Mouse (Mus musculus): ENCODE results near the gene Mmp24. TPM values are rescaled to one million over a fixed set of nuclear protein-coding genes. Genes with fewer than 3 reads are reported as not detected.

Gene Mmp24
- polyA plus RNA-seq, 1 experiment from 2014 or later = 4.9 TPM

GRCm38 (mm10) chr2:155778004-155778403 lies 2.9 kb downstream of the Mmp24 start:
- peaks cover 44% of the 10 kb centered on the region for H3K27me3 ChIP-seq
- no peak overlapping the region for H3K9ac ChIP-seq (replicated peaks)
- WGBS = 75% methylated on average over 6 of the region's 6 CpGs
- H3K27ac ChIP-seq (replicated peaks) = no peak overlapping the region
- peaks cover 14% of the 10 kb centered on the region for H3K4me1 ChIP-seq
- H3K4me3 ChIP-seq = no peak overlapping the region
- no peak overlapping the region for H3K4me2 ChIP-seq (replicated peaks)
- no peaks in the 10 kb centered on the region for H3K9me3 ChIP-seq
- no peaks in the 10 kb centered on the region for H3K36me3 ChIP-seq
- no peak for ATAC-seq (ENCODE audit: low FRiP score, low read depth)

DNA sequence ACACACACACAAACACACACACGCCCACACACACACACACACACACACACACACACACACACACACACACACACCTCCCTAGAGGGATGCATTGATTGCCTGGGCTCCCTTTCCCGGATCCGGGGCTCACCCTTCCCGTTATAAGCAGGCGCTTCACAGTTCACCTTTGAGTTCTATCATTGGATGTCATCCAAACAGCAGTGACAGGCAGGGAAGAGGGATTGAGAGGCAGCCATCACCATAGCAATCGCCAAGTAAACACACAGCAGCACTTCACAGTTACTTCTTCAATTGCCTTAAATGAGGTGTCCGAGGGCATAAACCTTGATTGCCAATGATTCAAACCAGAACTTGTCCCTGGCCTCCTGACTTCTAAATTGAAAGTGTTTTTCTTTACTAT lies 3.9 kb downstream of the Mmp24 start:
- Histone ChIP-seq H3K4me3 (no peak overlapping the region), H3K4me2 (replicated peaks) (no peak overlapping the region), H3K27me3 (peaks cover 33% of the 10 kb centered on the region), H3K9ac (replicated peaks) (no peak overlapping the region), H3K27ac (replicated peaks) (no peak overlapping the region), H3K4me1 (peaks cover 14% of the 10 kb centered on the region), H3K9me3 (no peaks in the 10 kb centered on the region), H3K36me3 (no peaks in the 10 kb centered on the region)
- ATAC-seq (ENCODE audit: low FRiP score, low read depth) = no peak
- WGBS = 71% methylated on average over 6 of the region's 7 CpGs

- ATAC-seq (ENCODE audit: low FRiP score, low read depth) = no peak
- peaks cover 14% of the 10 kb centered on the region for H3K4me1 ChIP-seq
- no peak overlapping the region for H3K4me2 ChIP-seq (replicated peaks)
- no peak overlapping the region for H3K4me3 ChIP-seq
- peaks cover 29% of the 10 kb centered on the region for H3K27me3 ChIP-seq
- H3K9ac ChIP-seq (replicated peaks) = no peak overlapping the region
- H3K9me3 ChIP-seq = no peaks in the 10 kb centered on the region
- H3K36me3 ChIP-seq = no peaks in the 10 kb centered on the region
- H3K27ac ChIP-seq (replicated peaks) = no peak overlapping the region
- 90% methylated on average over 3 of the region's 3 CpGs for WGBS
These were observed 4.4 kb downstream of the Mmp24 start for GRCm38 (mm10) chr2:155779506-155779905.

DNA sequence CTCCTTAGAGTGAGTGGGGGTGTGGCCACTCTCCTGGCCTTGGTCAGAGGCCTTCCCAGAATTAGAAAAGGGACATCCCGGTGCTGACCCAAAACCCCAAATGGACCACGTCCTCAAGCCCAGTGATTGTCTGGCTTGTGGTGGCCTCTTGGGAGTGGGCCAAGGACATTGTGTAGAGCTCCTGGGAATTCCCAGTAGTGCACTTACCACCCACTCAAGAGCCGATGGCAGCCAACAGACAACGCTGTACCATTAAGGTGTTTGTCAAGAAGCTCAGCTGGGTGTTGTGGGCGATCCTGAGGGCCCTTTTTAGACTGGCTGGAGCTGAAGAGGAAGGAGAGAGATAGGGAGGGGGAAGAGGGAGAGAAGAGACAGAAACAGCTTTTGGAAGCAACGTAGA lies 9.4 kb downstream of the Mmp24 start:
- WGBS = 87% methylated on average over 6 of the region's 6 CpGs
- no peak for ATAC-seq (ENCODE audit: low FRiP score, low read depth)
- Histone ChIP-seq H3K9ac (replicated peaks) (no peak overlapping the region), H3K4me1 (no peaks in the 10 kb centered on the region), H3K4me2 (replicated peaks) (no peak overlapping the region), H3K27me3 (no peaks in the 10 kb centered on the region), H3K36me3 (no peaks in the 10 kb centered on the region), H3K27ac (replicated peaks) (no peak overlapping the region), H3K9me3 (no peaks in the 10 kb centered on the region), H3K4me3 (no peak overlapping the region)

- Histone ChIP-seq H3K4me3 (no peak overlapping the region), H3K4me2 (replicated peaks) (no peak overlapping the region), H3K9ac (replicated peaks) (no peak overlapping the region), H3K27ac (replicated peaks) (no peak overlapping the region), H3K4me1 (no peaks in the 10 kb centered on the region), H3K27me3 (no peaks in the 10 kb centered on the region), H3K9me3 (no peaks in the 10 kb centered on the region), H3K36me3 (no peaks in the 10 kb centered on the region)
- no peak for ATAC-seq (ENCODE audit: low FRiP score, low read depth)
- WGBS = 80% methylated on average over 5 of the region's 5 CpGs
These were observed 11.8 kb downstream of the Mmp24 start for GRCm38 (mm10) chr2:155786905-155787304.

DNA sequence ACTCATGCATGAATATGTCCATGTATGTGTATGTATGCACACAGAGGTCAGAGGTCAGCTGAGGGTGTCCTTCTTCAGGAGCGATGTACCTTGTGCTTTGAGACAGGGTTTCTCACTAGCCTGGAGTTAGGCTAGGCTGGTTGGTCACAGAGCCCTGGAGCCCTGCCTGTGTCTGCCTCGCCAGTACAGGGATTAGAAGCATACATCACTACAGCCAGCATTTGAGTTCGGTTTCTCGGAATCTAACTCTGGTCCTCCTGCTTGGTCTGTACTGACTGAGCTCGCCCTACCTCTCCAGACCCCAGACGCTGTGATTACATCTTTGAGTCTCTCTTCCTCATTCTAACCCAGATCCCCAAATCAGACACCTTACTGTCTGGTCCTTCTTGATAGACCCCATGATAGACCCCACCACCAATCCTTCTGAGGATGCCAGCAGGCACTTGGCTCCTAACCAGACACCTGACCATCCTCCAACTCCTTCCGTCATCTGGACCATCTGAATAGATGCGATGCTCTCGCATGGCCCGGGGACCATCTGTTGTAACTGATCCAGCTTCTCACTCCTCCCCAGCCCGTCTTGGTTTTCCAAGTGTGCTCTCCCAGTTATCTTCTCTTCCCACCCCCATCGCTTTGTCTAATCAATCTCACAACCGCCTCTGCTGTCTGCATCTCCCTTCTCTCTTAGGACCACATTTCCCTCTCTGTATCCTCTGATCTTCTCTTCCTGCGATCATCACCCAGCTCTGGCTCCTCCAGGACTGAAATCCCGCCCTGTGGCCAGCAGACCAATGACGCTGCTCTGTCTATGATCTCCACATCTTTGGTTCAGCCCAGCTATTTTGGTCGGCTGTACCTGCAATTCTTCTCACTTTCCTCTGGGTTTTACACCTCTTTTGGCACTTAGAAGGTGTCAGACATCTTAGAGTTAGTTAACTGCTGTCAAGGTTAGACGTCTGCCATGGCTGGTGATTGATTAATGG lies 13.1 kb downstream of the Mmp24 start:
- H3K9ac ChIP-seq (replicated peaks) = no peak overlapping the region
- 83% methylated on average over 18 of the region's 18 CpGs for WGBS
- H3K36me3 ChIP-seq = no peaks in the 10 kb centered on the region
- H3K27me3 ChIP-seq = no peaks in the 10 kb centered on the region
- H3K4me1 ChIP-seq = peaks cover 4% of the 10 kb centered on the region; the same call in 1 of the 2 replicates
- H3K4me2 ChIP-seq (replicated peaks) = no peak overlapping the region
- no peak for ATAC-seq (ENCODE audit: low FRiP score, low read depth)
- no peak overlapping the region for H3K27ac ChIP-seq (replicated peaks)
- H3K9me3 ChIP-seq = no peaks in the 10 kb centered on the region
- no peak overlapping the region for H3K4me3 ChIP-seq

- no peaks in the 10 kb centered on the region for H3K9me3 ChIP-seq
- ATAC-seq (ENCODE audit: low FRiP score, low read depth) = no peak
- no peaks in the 10 kb centered on the region; the same call in 1 of the 2 replicates for H3K27me3 ChIP-seq
- peaks cover 6% of the 10 kb centered on the region; the same call in 1 of the 2 replicates for H3K4me1 ChIP-seq
- no peak overlapping the region for H3K27ac ChIP-seq (replicated peaks)
- no peak overlapping the region for H3K9ac ChIP-seq (replicated peaks)
- 0 out of 2 replicates have a peak, but pooled peaks cover 4% of the 10 kb centered on the region for H3K36me3 ChIP-seq
- WGBS = 34% methylated on average over 12 of the region's 12 CpGs
- 0 out of 2 replicates have a peak overlapping the region, but pooled peaks have one; percentile 19 for H3K4me2 ChIP-seq (replicated peaks)
- H3K4me3 ChIP-seq = no peak overlapping the region
These were observed 17.8 kb downstream of the Mmp24 start for GRCm38 (mm10) chr2:155792899-155793298.

DNA sequence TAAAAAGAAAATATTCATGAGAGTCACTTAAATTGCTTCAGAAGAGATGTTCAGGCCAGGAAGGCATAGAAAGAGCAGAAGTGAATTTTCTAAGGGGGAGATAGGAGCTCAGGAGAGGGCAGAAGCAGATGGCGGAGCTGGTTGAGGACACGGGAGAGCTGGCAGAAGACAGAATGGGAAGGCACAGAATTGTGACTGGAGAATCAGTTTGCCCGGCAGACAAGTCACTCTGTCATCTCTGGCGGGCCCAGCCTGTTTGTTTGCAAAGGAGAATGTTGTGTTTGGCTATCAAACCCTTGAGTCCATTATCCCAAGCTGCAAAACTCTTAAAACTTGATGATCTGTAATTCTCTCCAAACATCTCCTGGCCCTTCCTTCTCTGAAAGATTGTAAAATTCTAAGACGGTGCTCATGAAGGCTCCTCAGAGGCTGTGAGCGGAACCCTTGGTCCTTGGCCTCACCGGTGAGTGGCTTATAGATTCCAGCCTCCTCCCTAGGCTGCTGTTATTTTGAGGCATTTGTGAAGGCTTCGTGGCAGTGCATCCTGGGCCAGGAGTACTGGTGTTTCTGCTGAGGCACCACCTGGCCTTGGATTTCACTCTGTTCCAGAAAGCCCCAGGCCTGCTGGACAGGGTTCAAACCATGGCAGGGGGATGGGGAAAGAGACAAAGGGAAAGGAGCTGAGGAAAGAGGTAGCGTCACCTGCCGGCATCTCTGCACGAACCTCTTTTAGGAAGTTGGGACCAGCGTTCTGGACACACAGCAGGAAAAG lies 19.7 kb downstream of the Mmp24 start:
- H3K4me3 ChIP-seq = no peak overlapping the region
- ATAC-seq (ENCODE audit: low FRiP score, low read depth) = no peak
- no peak overlapping the region for H3K9ac ChIP-seq (replicated peaks)

GRCm38 (mm10) chr2:155798613-155799012 lies 23.5 kb downstream of the Mmp24 start:
- Histone ChIP-seq H3K27ac (replicated peaks) (no peak overlapping the region), H3K4me1 (no peaks in the 10 kb centered on the region), H3K4me3 (no peak overlapping the region), H3K9ac (replicated peaks) (no peak overlapping the region), H3K9me3 (no peaks in the 10 kb centered on the region), H3K4me2 (replicated peaks) (no peak overlapping the region), H3K27me3 (no peaks in the 10 kb centered on the region; the same call in 1 of the 2 replicates), H3K36me3 (0 out of 2 replicates have a peak, but pooled peaks cover 8% of the 10 kb centered on the region)
- 60% methylated on average over 3 of the region's 3 CpGs for WGBS
- no peak for ATAC-seq (ENCODE audit: low FRiP score, low read depth)

More for the DNA sequence above, 19.7 kb downstream of the Mmp24 start:
- no peak overlapping the region for H3K4me2 ChIP-seq (replicated peaks)
- no peaks in the 10 kb centered on the region for H3K9me3 ChIP-seq
- H3K27me3 ChIP-seq = no peaks in the 10 kb centered on the region; the same call in 1 of the 2 replicates
- WGBS = 91% methylated on average over 12 of the region's 12 CpGs
- H3K36me3 ChIP-seq = 0 out of 2 replicates have a peak, but pooled peaks cover 8% of the 10 kb centered on the region
- no peak overlapping the region for H3K27ac ChIP-seq (replicated peaks)
- peaks cover 6% of the 10 kb centered on the region; the same call in 1 of the 2 replicates for H3K4me1 ChIP-seq

DNA sequence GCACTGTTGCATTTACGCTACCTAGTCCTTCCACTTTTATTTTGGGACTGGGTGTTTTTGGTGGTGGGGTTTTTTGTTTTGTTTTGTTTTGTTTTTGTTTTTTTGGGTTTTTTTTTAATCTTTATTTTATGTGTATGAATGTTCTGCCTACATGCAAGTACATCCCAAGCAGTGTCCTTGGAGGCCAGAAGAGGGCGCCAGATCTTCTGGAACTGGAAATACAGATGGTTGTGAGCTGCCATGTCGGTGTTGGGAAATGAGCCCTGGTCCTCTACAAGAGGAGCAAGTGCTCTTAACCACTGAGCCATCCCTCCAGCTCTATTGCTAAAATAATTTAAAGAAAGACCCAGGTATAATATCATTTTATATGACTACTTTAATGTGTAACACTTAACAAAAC lies 27.6 kb downstream of the Mmp24 start:
- Histone ChIP-seq H3K4me3 (no peak overlapping the region), H3K4me1 (no peaks in the 10 kb centered on the region), H3K4me2 (replicated peaks) (no peak overlapping the region), H3K27me3 (no peaks in the 10 kb centered on the region), H3K9me3 (no peaks in the 10 kb centered on the region), H3K27ac (replicated peaks) (no peak overlapping the region), H3K9ac (replicated peaks) (no peak overlapping the region), H3K36me3 (0 out of 2 replicates have a peak, but pooled peaks cover 3% of the 10 kb centered on the region)
- ATAC-seq (ENCODE audit: low FRiP score, low read depth) = no peak
- 62% methylated on average over 3 of the region's 3 CpGs for WGBS

DNA sequence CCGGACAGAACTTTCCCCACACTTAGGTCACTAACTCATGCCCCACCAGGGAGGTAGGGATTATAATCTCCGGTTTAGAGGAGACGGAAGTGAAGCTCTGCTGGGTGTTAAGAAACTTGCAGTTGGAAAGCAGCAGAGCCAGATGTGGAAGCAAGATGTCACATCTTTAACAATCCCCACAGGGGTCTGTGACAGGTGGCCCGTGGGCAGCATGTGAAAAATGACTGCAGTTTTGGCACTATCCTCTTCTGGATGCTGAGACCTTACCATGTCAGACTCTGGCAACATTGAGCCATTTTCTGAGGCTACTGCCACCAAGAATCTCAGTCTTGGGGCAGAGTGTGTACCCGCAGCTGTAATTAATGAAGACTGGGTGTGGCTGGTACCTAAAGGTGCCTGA lies 28.9 kb downstream of the Mmp24 start:
- H3K9ac ChIP-seq (replicated peaks) = no peak overlapping the region
- no peak for ATAC-seq (ENCODE audit: low FRiP score, low read depth)
- no peak overlapping the region for H3K4me3 ChIP-seq
- no peaks in the 10 kb centered on the region for H3K9me3 ChIP-seq
- no peaks in the 10 kb centered on the region for H3K4me1 ChIP-seq
- H3K4me2 ChIP-seq (replicated peaks) = no peak overlapping the region
- no peaks in the 10 kb centered on the region for H3K36me3 ChIP-seq
- H3K27me3 ChIP-seq = no peaks in the 10 kb centered on the region
- WGBS = 81% methylated on average over 5 of the region's 5 CpGs
- no peak overlapping the region for H3K27ac ChIP-seq (replicated peaks)
